Mouse (Mus musculus) neutrophil, adult 65 days (primary cell): Measurements from ENCODE around the gene 4930522L14Rik. TPM values are rescaled to one million over a fixed set of nuclear protein-coding genes. Genes with fewer than 3 reads are reported as not detected.

Source experiments
- total RNA-seq: library from RNA; stranded (reverse); gene quantifications from 2 replicates; pipeline ENCODE4 v1.2.4, GENCODE M21; 2023

The 4930522L14Rik gene
- total RNA-seq, result 3.2 and 3.6 TPM in 2 replicates

GRCm38 (mm10) chr5:109751391-109752071 lies at the start of gene 4930522L14Rik:
Gene 4930522L14Rik (minus strand): TSS chr5:109751886.

GRCm38 (mm10) chr5:109690537-109691201 lies 61.0 kb downstream of the 4930522L14Rik start, which contains the start of gene 5430403G16Rik:
Gene 5430403G16Rik (minus strand): TSS chr5:109691041.

Other genes starting within 250 kb of the 4930522L14Rik start
- 136 and 156 TPM in 2 replicates for gene Crlf2, start 192.9 kb downstream of the 4930522L14Rik start, total RNA-seq
- gene 5430403G16Rik, start 60.8 kb downstream of the 4930522L14Rik start, total RNA-seq, result 0.27 and 0.32 TPM in 2 replicates
- 6.8 and 7.7 TPM in 2 replicates for gene Gm15446, start 171.5 kb upstream of the 4930522L14Rik start, total RNA-seq
- 6.4 and 9.3 TPM in 2 replicates for gene Zfp932, start 244.6 kb upstream of the 4930522L14Rik start, total RNA-seq